Mouse (Mus musculus) intestine, embryonic 16.5 days (tissue): ENCODE measurements at regions not wholly inside any gene's neighbourhood (a gene's known extent, or its start where the extent isn't known, plus 50 kb on each side); places are given as distances from the start of the nearest gene placed in this dataset.

Experiments used
- ATAC-seq: fragments of 200-750 bp; cut with Nextera tagmentation; 2 replicates; pipeline ENCODE4 v1.8.0; 2017; ENCODE audit warnings: moderate TSS enrichment, moderate library complexity
- H3K27ac ChIP-seq: fragments of 300-500 bp; sonication (generic); 2 replicates; pipeline ENCODE4 v1.5.1; 2014; ENCODE audit warnings: mild to moderate bottlenecking, low read length
- H3K27me3 ChIP-seq: fragments of 300-500 bp; sonication (generic); replicated peaks from 2 replicates; pipeline ENCODE4 v1.6.1; 2014; ENCODE audit warnings: low read length, control low read depth, mixed read lengths; ENCODE audit not compliant: control insufficient read depth, insufficient read depth
- H3K36me3 ChIP-seq: fragments of 300-500 bp; sonication (generic); 2 replicates; pipeline ENCODE4 v1.6.1; 2014; ENCODE audit warnings: low read length, control low read depth; ENCODE audit not compliant: control insufficient read depth, insufficient read depth
- H3K4me1 ChIP-seq: fragments of 300-500 bp; sonication (generic); 2 replicates; pipeline ENCODE4 v1.6.1; 2014; ENCODE audit warnings: low read length, control low read depth, mixed read lengths; ENCODE audit not compliant: control insufficient read depth, insufficient read depth
- H3K4me2 ChIP-seq: fragments of 300-500 bp; sonication (generic); 2 replicates; pipeline ENCODE4 v1.6.1; 2014; ENCODE audit warnings: low read depth, low read length, control low read depth
- H3K4me3 ChIP-seq: fragments of 300-500 bp; sonication (generic); 2 replicates; pipeline ENCODE4 v1.5.1; 2014; ENCODE audit warnings: mild to moderate bottlenecking, low read length
- H3K9ac ChIP-seq: fragments of 300-500 bp; sonication (generic); 2 replicates; pipeline ENCODE4 v1.6.1; 2014; ENCODE audit warnings: low read depth, low read length
- H3K9me3 ChIP-seq: fragments of 300-500 bp; sonication (generic); 2 replicates; pipeline ENCODE4 v1.6.1; 2016; ENCODE audit warnings: low read length, control low read depth; ENCODE audit not compliant: control insufficient read depth
- WGBS: fragments of 180-500 bp; shearing (Covaris S2); extraction: QIAGEN DNeasy Blood & Tissue Kit; methylation state at CpG from one replicate; pipeline ENCODE4 v1.1.7; 2014; 5-methylcytosine and 5-hydroxymethylcytosine counted together

GRCm38 (mm10) chr5:132667316-132667715 is 124.2 kb upstream of the Auts2 start:
- no peaks in the 10 kb centered on the region for H3K27me3 ChIP-seq
- no peak for ATAC-seq
- H3K4me2 ChIP-seq = no peak overlapping the region
- no peaks in the 10 kb centered on the region for H3K36me3 ChIP-seq
- no peaks in the 10 kb centered on the region for H3K9me3 ChIP-seq
- H3K4me3 ChIP-seq = no peak overlapping the region
- no peak overlapping the region for H3K27ac ChIP-seq
- 53% methylated on average over 4 of the region's 4 CpGs for WGBS
- no peak overlapping the region for H3K9ac ChIP-seq
- H3K4me1 ChIP-seq = no peaks in the 10 kb centered on the region

GRCm38 (mm10) chr5:132661266-132661665 is 118.1 kb upstream of the Auts2 start:
- no peak overlapping the region for H3K4me2 ChIP-seq
- H3K9me3 ChIP-seq = no peaks in the 10 kb centered on the region
- 60% methylated on average over 1 of the region's 1 CpGs for WGBS
- no peaks in the 10 kb centered on the region for H3K36me3 ChIP-seq
- ATAC-seq = no peak
- no peak overlapping the region for H3K27ac ChIP-seq
- no peak overlapping the region for H3K4me3 ChIP-seq
- no peaks in the 10 kb centered on the region for H3K4me1 ChIP-seq
- no peaks in the 10 kb centered on the region for H3K27me3 ChIP-seq
- no peak overlapping the region for H3K9ac ChIP-seq

GRCm38 (mm10) chr5:132660036-132660435 is 116.9 kb upstream of the Auts2 start:
- no peak for ATAC-seq
- no peak overlapping the region for H3K9ac ChIP-seq
- no peak overlapping the region for H3K27ac ChIP-seq
- no peaks in the 10 kb centered on the region for H3K4me1 ChIP-seq
- H3K4me3 ChIP-seq = no peak overlapping the region
- no peaks in the 10 kb centered on the region for H3K9me3 ChIP-seq
- WGBS = 71% methylated on average over 7 of the region's 7 CpGs
- H3K27me3 ChIP-seq = no peaks in the 10 kb centered on the region
- H3K36me3 ChIP-seq = no peaks in the 10 kb centered on the region
- H3K4me2 ChIP-seq = no peak overlapping the region

GRCm38 (mm10) chr5:132654382-132654781 is 111.2 kb upstream of the Auts2 start:
- H3K27ac ChIP-seq = no peak overlapping the region
- no peaks in the 10 kb centered on the region for H3K27me3 ChIP-seq
- H3K4me3 ChIP-seq = no peak overlapping the region
- 79% methylated on average over 7 of the region's 7 CpGs for WGBS
- H3K36me3 ChIP-seq = no peaks in the 10 kb centered on the region
- peaks cover 5% of the 10 kb centered on the region for H3K4me1 ChIP-seq
- H3K9ac ChIP-seq = no peak overlapping the region
- H3K4me2 ChIP-seq = no peak overlapping the region
- no peak; the same call in 1 of the 2 replicates for ATAC-seq
- no peaks in the 10 kb centered on the region for H3K9me3 ChIP-seq

- Histone ChIP-seq H3K27ac (no peak overlapping the region), H3K4me3 (no peak overlapping the region), H3K4me2 (no peak overlapping the region), H3K9ac (no peak overlapping the region), H3K27me3 (no peaks in the 10 kb centered on the region), H3K9me3 (no peaks in the 10 kb centered on the region), H3K4me1 (peaks cover 5% of the 10 kb centered on the region), H3K36me3 (no peaks in the 10 kb centered on the region)
- 34% methylated on average over 6 of the region's 6 CpGs for WGBS
- peak; percentile 68 for ATAC-seq
Observed at GRCm38 (mm10) chr5:132653694-132654300, 110.7 kb upstream of the Auts2 start.

GRCm38 (mm10) chr5:132652201-132652600 is 109.1 kb upstream of the Auts2 start:
- no peak overlapping the region for H3K27ac ChIP-seq
- H3K4me1 ChIP-seq = peaks cover 5% of the 10 kb centered on the region
- H3K4me3 ChIP-seq = no peak overlapping the region
- no peaks in the 10 kb centered on the region for H3K36me3 ChIP-seq
- no peaks in the 10 kb centered on the region for H3K27me3 ChIP-seq
- no peak overlapping the region for H3K9ac ChIP-seq
- ATAC-seq = no peak
- H3K4me2 ChIP-seq = no peak overlapping the region
- WGBS = 21% methylated on average over 1 of the region's 1 CpGs
- H3K9me3 ChIP-seq = no peaks in the 10 kb centered on the region

- H3K27ac ChIP-seq = no peak overlapping the region
- ATAC-seq = peak; percentile 38; the same call in 1 of the 2 replicates
- no peaks in the 10 kb centered on the region for H3K9me3 ChIP-seq
- no peak overlapping the region for H3K4me3 ChIP-seq
- no peaks in the 10 kb centered on the region for H3K27me3 ChIP-seq
- H3K4me1 ChIP-seq = peaks cover 5% of the 10 kb centered on the region
- no peak overlapping the region for H3K9ac ChIP-seq
- no peaks in the 10 kb centered on the region for H3K36me3 ChIP-seq
- H3K4me2 ChIP-seq = no peak overlapping the region
- 57% methylated on average over 7 of the region's 7 CpGs for WGBS
Observed at GRCm38 (mm10) chr5:132649771-132650170, 106.6 kb upstream of the Auts2 start.

- H3K4me3 ChIP-seq = no peak overlapping the region
- no peaks in the 10 kb centered on the region for H3K9me3 ChIP-seq
- no peak overlapping the region for H3K27ac ChIP-seq
- 65% methylated on average over 2 of the region's 2 CpGs for WGBS
- H3K4me2 ChIP-seq = no peak overlapping the region
- H3K27me3 ChIP-seq = no peaks in the 10 kb centered on the region
- H3K36me3 ChIP-seq = no peaks in the 10 kb centered on the region
- ATAC-seq = no peak
- no peak overlapping the region for H3K9ac ChIP-seq
- H3K4me1 ChIP-seq = 0 out of 2 replicates have a peak, but pooled peaks cover under 1% of the 10 kb centered on the region
Observed at GRCm38 (mm10) chr5:132648751-132649150, 105.6 kb upstream of the Auts2 start.

GRCm38 (mm10) chr5:132644646-132645172 is 101.6 kb upstream of the Auts2 start:
- H3K27ac ChIP-seq = no peak overlapping the region
- no peaks in the 10 kb centered on the region for H3K36me3 ChIP-seq
- H3K9me3 ChIP-seq = no peaks in the 10 kb centered on the region
- no peaks in the 10 kb centered on the region for H3K27me3 ChIP-seq
- no peak overlapping the region for H3K9ac ChIP-seq
- no peaks in the 10 kb centered on the region for H3K4me1 ChIP-seq
- WGBS = 73% methylated on average over 5 of the region's 5 CpGs
- no peak overlapping the region for H3K4me3 ChIP-seq
- no peak for ATAC-seq
- H3K4me2 ChIP-seq = no peak overlapping the region

- no peak overlapping the region for H3K9ac ChIP-seq
- H3K27ac ChIP-seq = no peak overlapping the region
- WGBS = 67% methylated on average over 3 of the region's 3 CpGs
- no peak overlapping the region for H3K4me3 ChIP-seq
- no peaks in the 10 kb centered on the region for H3K9me3 ChIP-seq
- H3K4me2 ChIP-seq = no peak overlapping the region
- no peaks in the 10 kb centered on the region for H3K27me3 ChIP-seq
- no peaks in the 10 kb centered on the region for H3K4me1 ChIP-seq
- H3K36me3 ChIP-seq = no peaks in the 10 kb centered on the region
- no peak for ATAC-seq
Observed at GRCm38 (mm10) chr5:132643270-132643669, 100.1 kb upstream of the Auts2 start.
